Mouse (Mus musculus) CD8-positive naive resting alpha-beta T cell, adult 2 months (primary cell): ENCODE results near the gene Piezo1.

Source experiments
- DNase-seq, 2 experiments: peaks; one replicate each; pipeline ENCODE4 v3.0.0; 2022; ENCODE audit warnings: low read depth in 2 of 2, low spot score in 2 of 2

The Piezo1 gene

DNA sequence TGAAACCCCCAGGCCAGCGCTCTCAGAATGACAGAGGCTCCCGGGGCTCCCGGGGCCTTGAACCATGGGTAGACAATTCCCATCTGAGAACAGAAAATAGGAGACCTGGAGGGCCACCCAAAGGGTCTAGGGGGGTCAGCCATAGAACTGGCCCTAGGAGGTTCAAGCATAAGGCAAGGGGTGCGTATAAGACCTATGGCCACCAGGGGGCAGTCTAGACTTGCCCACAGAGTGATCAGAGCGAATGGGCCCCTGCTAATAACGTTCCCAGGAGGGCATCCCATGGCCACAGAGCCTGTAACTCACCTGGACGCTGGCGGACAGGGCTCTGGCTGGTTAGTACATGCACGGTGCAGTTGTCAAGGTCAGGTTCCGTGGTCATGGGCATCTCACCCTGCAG is 50.3 kb downstream of the Piezo1 start:
- DNase-seq, result peak; percentile 68 to 72

DNA sequence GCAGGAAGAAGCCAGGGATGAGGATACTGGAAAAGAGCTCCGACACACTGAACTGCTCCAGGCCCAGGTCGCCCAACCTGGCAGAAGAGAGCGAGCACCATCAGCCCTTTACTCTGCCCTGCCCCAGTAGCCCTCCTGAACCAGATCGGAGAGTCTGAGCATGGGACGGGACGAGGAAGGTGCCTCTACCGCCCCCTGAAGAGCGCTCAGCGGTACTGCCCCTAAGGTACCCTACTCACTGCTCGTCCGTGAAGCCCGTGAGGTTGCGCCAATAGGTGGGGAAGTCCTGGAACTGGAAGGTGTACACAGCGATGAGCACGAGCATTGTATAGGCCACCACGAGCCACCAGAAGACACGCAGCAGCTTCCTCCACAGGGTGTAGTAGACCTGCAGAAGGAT is 53.2 kb downstream of the Piezo1 start:
- DNase-seq, result no peak

GRCm38 (mm10) chr8:122497016-122497734 is 54.0 kb downstream of the Piezo1 start:
- no peak for DNase-seq

DNA sequence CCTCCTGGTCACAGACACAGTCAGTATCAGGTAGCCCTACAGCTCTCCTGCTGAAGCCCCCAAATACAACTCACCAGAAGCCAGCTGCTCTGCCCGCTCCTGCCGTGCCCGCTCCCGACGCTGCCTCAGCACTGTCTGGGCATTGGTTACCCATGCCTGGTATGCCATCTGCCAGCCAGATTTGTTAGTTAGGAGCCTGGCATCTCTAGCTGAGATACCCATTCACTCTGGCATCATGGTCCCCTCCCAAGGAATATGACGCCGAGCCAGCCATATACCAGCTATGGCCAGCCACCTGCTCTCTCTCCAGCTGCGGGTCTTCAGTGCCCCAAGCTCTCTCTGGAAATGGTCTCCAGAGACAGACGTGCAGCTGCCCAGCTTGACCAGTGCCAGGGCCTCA is 62.7 kb downstream of the Piezo1 start:
- no peak for DNase-seq

DNA sequence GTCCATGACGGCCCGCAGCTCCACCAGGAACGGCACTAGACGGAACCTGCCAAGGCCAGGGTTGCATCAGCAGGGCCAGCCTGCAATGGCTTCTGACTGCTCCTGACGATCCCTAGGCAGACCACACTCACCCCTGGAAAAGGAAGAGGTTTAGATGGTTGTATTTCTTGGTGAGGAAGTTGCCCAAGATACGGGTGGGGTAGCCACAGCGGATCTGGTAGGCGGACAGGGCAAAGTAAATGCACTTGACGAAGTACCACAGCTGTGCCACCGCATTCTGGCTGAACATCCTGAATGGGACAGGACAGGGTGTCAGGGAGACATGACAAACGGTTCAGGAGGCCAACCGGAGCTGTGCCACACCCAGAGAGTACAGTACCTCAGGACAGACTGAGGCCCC is 66.3 kb downstream of the Piezo1 start:
- no peak for DNase-seq

DNA sequence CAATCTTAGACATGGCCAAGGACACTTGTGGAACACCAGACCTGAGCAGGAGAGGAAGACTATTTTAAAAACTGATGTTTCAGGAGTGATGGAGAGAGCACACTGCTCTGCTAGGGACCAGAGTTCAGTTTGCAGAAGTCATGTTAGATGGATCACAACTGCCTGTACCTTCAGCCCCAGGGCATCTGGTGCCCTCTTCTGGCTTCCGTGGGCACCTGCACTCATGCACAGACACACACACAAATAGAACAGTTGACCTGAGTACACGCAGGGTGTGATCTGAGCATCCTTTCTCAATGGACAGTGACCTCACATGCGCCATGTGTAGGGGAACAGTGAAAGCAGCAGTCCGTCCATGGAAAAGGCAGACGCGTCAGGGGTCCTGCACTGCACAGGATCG is 67.3 kb downstream of the Piezo1 start:
- no peak for DNase-seq

GRCm38 (mm10) chr8:122482448-122482847 is 68.7 kb downstream of the Piezo1 start:
- no peak for DNase-seq

DNA sequence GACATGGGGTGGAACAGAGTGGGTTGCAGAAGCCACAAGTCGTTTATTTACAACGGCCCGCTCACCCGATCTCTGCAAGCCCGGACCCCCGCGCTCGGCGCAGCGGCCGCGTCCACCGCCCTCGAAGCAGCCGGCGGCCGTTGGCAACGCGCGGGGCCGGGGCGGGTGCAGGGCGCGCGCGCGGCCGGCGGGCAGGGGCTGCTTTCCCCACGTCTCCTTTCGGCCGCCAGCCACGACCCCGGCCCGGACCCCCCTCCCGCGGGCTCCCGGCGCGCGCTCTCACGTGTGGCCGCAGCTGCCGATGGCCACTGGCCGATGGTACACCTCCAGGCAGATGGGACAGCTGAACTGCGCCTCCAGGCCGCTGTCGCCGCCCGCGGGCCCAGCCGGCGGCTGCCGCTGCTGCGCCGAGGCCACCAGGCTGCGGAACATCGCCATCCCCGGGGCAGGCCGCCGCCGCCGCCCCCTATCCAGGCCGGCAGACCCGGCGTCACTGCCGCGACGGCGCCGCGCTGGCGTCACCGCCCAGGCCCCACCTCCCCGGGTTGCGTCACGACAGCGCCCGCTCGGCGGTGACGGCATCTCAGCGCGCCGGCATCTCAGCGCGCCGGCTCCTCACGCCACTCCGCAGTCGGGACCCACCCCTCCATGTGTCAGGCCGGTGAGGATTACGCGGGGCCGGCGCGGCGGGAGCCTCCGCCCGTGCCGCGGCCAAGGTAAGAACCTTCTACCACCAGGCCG is 75.4 kb downstream of the Piezo1 start, which contains the start of the genes Rnf166 and Ctu2:
TSS of gene Rnf166 (minus strand) at position 485 of the 741 bp plus-strand sequence.
TSS of gene Ctu2 (plus strand) at position 564 of the 741 bp plus-strand sequence.
- peak; percentile 91 to 94 for DNase-seq

GRCm38 (mm10) chr8:122474951-122475560 is 76.1 kb downstream of the Piezo1 start:
- peak in 1 of 2 experiments; percentile 24 for DNase-seq

DNA sequence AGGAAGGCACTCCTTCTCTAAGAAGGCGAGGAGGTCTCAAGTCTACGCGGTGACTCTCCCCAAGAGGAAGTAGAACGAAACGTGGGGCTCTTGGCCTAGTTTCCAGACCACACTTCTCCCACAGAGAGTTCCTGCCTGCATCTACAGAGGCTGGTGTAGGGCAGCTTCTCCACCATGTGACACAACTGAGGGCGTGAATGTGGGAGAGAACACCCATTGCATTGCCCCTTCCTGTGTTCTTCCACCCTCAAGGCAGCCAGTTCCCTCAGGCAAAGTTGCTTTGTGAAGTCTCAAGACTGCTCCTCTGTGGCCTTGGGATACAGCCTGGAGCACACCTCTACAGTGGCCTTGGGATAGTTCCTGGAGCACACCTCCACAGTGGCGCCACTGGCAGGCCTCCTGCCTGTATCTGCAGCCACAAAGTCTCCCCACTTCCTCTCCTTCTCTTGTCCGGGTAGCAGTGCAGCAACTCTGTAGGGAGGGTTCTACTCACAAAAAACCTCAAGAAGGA is 77.2 kb downstream of the Piezo1 start:
- DNase-seq, result peak; percentile 32 to 56

- DNase-seq, result peak in 1 of 2 experiments; percentile 15
These were observed 80.4 kb downstream of the Piezo1 start for GRCm38 (mm10) chr8:122470691-122471090.

DNA sequence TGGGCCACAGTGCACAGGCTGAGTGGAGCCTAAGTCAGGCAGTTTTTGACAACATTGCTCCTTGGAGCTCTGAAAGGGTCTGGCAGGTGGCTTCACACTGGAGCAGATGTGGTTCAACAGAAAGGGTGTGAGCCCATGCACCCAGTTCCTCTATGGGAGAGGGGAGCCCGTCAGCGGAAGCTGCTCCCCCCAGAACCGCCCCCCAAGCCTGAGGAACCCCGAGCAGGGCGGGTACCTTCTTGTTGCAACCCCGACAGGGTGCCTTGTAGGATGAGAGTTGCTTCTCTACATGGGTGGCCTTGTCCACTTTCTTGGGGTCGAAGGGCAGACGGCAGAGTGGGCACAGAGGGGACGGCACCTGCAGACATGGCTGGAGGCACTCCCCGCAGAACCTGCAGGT is 81.2 kb downstream of the Piezo1 start:
- peak; percentile 20 to 41 for DNase-seq

GRCm38 (mm10) chr8:122469407-122469806 is 81.7 kb downstream of the Piezo1 start:
- DNase-seq, result no peak

DNA sequence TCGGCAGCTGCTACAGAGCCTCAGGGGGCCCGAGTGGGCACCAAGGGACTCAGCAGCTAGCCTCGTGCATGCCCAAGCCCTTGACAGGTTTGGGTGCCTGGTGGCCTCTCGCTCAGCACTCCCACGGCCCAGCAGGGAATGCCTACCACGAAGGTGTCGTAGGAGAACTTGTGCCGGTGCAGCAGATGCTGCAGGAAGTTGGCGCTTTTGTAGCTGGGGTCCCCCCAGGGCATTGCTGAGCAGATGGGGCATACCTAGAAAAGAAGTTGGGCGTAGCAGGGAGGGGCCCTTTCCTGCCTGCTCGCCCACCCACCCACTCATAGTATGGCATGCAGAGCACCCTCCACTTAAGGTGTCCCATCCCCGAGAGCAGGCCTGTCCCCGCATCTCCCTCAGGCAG is 83.3 kb downstream of the Piezo1 start:
- DNase-seq, result no peak

- no peak for DNase-seq
These were observed 86.1 kb downstream of the Piezo1 start for GRCm38 (mm10) chr8:122464985-122465384.

DNA sequence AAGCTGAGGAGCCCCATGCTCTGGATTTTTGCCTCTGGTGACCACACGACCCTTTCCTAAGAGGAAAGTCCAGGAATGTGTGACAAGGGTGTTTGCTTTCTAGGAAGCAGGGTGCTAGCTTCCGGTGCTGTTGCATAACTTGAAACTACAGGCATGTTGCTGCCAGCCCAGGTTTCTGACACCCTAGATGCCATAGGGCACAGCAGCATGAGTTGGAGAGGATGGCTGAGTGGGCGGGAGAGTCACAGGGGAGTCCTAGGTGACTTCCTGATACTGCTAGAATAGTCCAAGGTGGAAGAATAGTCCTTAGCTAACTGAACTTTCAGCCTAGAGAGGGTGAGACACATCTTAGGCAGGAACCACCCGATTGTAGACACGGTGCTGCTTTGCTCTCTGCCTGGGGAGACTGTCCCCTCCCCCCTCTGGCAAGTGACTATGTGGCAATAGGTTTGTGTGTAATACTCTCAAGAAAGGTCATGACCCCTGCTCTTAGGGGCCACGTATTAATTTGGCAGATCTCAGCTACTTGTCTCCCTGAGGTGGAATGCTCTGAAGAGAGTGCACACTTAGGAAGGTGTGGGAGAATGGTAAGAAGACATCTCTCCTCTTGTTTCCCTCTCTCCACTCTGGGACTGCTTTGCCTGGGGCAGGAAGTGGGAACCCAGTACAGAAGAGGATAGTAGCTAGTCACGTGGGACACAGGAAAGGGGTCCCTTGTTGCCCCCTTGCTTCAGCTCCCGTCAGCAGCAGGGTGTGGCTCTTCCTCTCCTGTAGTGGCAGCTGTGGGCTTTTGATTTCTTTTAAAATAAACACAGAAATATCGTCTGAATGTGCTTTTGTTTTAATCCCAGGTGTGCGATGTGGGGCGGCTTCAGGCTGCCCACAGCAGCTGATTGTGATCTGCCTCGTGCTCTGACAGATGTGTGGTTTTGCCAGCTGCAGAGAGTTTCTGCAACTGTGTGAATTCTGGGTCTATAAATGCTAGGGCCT is 87.2 kb downstream of the Piezo1 start:
- DNase-seq, result peak; percentile 66 to 68

- no peak for DNase-seq
These were observed 88.6 kb downstream of the Piezo1 start for GRCm38 (mm10) chr8:122462510-122462909.

GRCm38 (mm10) chr8:122461473-122462148 is 89.5 kb downstream of the Piezo1 start:
- no peak for DNase-seq

GRCm38 (mm10) chr8:122460524-122461472 is 90.3 kb downstream of the Piezo1 start, which contains the start of gene Snai3:
Gene Snai3, minus strand, starts transcription at chr8:122460733.
- peak; percentile 37 to 50 for DNase-seq
